Mouse (Mus musculus): ENCODE data around the gene Rflnb.

Rflnb gene

DNA sequence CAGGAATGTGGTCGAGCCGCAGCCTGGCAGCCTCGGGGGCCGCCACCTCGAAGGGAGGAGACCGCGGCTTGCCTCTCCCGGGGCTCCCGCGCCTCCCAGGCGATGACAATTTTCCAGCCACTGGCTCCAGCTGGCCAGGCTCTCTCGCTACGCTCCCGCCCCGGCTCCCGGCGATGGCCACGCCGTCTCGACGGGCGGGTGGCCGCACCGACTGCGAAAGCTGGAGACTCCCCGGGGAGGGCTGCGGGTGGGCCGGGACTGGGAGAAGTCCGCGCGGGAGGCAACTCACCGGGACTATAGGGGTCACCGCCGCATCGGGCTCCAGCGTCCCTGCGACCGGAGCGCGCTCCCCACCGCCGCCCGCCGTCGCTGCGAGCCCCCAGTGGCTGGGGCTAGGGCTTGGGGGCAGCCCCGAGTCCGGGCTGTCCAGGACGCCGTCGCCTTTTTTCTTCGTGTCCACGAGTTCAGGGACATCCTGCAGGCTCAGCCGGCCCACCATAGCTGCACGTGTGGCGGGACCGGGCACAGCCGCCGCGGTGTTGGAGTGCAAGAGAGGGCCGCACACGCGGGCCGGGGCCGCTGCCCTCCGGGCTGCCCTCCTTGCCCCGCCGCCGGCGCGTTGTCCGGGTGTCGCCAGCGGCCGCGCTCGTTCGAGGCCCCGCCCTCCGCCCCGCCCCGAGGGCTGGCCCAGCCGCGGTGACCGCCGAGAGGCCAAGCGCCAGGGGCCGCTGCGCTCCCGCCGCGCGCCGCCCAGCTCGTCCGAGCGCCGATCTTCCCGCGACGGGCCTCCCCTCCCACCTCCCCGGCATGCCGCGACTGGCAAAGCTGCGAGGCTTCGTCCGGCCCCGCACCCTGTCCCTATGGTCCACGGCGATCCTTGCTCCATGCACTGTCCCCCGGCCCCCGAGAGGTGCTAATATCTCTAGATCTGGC, at the start of gene Rflnb:
Gene Rflnb, minus strand, starts transcription at position 644 of the 933 bp plus-strand sequence.
- no peak for DNase-seq (ENCODE audit: low spot score)

- DNase-seq (ENCODE audit: low spot score) = no peak
Observed at GRCm38 (mm10) chr11:76077341-76077740, 49.8 kb upstream of the Rflnb start.

- no peak for DNase-seq (ENCODE audit: low spot score)
Observed at GRCm38 (mm10) chr11:76074296-76075093, 46.9 kb upstream of the Rflnb start.

DNA sequence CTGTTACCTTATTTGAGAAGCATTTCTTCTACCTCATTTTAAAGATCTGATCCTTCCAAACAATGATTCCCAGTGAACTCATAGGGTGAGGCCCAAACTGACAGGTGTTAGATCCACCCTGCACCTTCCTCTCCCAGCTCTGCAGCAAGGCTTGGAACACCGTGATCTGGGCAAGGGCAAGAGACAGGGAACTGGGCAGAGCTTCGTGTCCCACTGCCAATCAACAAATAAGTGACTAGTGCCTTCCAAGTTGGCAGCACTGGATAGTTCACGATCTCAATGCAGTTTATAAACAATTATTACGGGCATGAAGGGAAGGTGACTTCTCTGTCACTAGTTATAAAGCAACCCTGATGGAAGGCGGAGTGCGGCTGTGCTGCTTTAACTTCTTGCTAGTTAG, 42.2 kb upstream of the Rflnb start:
- DNase-seq (ENCODE audit: low spot score) = no peak

DNA sequence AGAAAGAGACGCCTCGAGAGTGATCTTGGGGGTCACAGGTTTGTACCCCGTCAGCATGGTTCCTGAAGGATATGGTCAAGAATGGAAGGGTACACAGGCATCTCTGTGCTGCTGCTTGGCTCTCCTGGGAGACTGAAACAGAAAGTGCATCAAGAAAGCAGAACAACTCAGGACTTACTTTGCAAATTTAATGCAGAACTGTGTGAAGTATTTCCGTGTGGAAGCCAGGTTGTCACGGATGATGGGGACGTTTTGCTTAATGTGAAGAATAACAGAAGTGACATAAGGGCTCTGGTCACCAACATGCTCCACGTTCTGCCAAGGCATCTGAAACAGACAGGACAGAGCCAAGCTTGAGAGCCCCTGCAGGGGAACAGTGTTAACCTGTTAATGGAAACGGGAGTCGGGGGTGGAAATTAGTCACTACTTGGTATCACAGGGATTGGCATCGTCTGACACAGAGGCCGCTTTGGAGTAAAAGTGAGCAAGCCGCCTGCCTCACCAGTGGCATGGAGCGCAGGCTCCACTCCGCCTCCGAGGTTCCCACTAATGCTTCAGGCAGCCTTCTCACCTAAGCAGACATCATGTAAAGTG, 39.1 kb upstream of the Rflnb start:
- no peak for DNase-seq (ENCODE audit: low spot score)

DNA sequence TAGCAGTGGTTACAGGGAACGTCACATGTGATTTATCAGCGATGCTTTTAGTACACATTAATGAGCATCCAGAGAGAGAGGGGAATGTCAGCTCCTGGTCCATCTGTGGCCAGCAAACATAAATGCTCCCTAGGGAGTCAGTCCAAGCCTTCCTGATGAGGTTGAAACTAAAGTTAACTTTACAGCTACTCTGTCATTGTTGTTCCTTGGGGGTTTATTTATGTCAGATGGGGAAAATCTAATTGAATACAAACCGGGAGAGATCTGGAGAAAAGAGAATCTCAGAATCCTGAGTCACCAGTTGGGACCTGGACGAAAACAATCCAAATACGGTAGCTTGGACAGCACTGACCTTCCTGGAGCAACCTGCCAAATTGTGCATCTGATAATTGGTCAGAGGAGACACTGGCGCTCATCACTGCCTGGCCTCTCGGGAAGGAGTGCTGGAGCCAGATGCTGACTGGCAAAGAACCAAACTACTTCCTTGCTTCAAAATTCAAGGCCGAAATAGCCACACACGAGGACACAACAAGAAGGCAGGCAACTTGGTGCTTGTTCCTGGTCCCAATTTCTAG, 38.0 kb upstream of the Rflnb start:
- DNase-seq (ENCODE audit: low spot score) = no peak

DNA sequence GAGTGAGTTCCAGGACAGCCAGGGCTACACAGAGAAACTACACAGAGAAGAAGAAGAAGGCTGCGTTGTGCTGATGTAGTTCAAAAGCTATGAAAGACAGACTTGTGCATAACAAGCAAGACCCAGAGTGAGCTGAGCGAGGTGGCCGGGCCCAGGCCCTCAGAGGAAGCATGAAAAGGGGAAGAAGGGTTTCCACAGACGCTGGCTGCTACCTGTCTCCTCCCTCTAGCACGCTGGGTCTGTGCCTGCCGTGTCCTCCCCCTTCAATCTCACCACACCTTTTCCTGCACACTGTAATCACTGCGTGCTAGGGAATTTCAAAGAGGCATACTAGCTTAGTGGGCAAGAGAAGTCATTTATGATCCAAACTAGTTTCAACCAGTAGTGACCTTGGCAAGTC, 36.8 kb upstream of the Rflnb start:
- DNase-seq (ENCODE audit: low spot score) = no peak

- no peak for DNase-seq (ENCODE audit: low spot score)
Observed at GRCm38 (mm10) chr11:76060906-76061305, 33.3 kb upstream of the Rflnb start.

GRCm38 (mm10) chr11:76059971-76060370, 32.4 kb upstream of the Rflnb start:
- DNase-seq (ENCODE audit: low spot score) = no peak

DNA sequence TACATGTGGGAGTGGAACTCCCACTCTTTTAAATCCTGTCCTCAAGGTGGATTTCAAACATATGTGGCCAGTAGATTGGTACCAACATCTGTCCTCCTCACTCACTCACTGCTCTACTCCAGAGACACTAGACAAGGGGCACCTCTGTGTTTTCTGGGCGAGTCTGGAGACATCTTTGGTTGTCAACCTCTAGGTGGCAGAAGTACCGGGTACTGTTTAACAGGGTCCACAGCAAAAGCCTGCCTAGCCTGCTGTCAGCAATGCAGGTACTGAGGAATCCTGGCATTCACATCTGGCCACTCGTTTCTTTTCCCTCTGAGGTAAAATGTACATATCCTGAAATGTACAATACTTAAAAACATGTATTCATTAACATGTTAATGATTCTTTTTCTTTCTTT, 28.9 kb upstream of the Rflnb start:
- DNase-seq (ENCODE audit: low spot score) = no peak

DNA sequence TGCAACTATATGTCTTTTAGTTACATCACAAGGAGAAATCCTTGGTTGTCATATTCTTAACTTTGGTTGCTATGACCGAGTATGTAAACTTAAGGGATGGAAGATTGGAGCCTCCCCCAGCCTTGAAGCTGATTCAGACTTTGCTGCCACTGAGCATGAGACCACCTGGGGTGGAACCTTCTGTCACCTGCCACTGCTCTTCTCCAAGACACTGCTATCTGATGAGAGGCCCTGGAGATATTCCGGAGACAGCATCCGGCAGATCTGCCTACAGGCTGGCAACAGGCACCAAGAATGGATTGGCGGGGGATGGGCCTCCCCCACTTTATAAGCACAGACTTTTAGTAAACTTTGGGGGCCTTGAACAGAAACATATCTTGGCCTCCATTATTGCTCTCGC, 24.9 kb upstream of the Rflnb start:
- no peak for DNase-seq (ENCODE audit: low spot score)

DNA sequence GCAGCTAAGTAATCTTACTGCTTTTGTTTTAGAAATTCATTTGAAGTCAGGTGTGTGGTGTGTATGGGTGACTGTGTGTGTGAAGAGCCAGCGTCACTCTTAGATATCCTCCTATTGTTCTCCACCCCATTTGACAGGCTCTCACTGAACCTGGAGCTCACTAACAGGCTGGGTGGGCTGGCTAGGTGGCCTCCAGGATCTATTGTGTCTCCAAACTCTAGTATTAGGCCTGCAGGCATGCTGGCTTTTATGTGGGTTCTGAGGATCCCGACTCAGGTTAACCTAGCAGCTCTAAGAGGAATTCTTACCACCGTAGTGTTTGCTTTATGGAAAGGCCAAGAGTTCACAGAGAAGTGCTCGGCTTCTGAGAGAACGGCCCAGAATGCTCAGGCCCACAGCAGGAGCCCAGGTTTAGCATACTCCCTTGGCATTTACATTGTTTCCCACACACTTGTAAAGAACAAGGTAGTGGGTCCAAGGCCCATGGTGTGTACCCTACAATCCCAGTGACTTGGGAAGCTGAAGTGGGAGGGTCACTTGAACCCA, 23.5 kb upstream of the Rflnb start:
- DNase-seq (ENCODE audit: low spot score) = no peak

GRCm38 (mm10) chr11:76050509-76050908, 22.9 kb upstream of the Rflnb start:
- no peak for DNase-seq (ENCODE audit: low spot score)

- no peak for DNase-seq (ENCODE audit: low spot score)
Observed at GRCm38 (mm10) chr11:76045367-76045766, 17.8 kb upstream of the Rflnb start.

GRCm38 (mm10) chr11:76044468-76044867, 16.9 kb upstream of the Rflnb start:
- no peak for DNase-seq (ENCODE audit: low spot score)

GRCm38 (mm10) chr11:76042882-76043281, 15.3 kb upstream of the Rflnb start:
- DNase-seq (ENCODE audit: low spot score) = peak; percentile 64

DNA sequence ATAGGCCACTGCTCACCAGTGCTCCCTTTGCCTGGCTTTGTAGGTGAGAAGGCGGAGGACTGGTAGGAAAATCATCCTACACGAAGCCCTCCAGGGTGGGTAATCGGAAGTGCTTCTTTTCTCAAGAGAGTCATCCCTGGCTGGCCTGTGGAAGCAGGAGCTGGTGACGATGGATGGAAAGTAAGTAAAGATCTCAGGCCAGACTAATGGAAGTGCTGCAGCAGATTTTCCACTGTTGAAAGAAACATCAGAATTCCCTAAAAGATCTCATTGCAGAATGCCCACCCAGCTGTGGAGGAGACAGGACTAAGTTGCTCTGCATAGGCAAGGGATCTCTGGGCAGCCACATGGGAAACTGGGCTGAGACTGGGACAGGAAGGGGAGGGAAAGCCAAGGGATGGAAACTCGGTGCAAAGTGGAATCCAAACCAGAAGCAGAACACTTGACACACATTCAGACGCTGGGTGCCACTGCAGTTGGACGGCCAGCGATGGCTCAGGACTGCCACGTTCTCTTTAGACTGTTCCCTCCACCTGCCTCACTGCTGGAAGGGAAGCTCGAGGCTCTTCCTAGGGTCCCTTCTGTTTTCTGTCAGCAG, 14.6 kb upstream of the Rflnb start:
- no peak for DNase-seq (ENCODE audit: low spot score)

GRCm38 (mm10) chr11:76040761-76041376, 13.3 kb upstream of the Rflnb start:
- DNase-seq (ENCODE audit: low spot score) = no peak

DNA sequence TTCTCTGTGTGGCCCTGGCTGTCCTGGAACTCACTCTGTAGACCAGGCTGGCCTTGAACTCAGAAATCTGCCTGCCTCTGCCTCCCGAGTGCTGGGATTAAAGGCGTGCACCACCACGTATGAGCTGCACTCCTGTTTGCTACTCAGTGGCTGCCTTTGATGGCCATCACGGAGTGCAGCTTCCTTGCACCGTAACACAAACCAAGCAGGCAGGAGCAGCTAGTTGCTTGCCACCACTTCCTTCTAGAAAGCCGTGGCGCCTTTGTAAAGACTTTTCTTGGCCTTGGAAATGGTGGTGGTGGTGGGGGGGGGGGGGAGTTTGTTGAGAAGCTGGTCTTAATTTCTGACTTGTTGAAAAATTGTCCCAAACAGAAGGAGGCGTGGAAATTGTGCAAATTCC, 12.5 kb upstream of the Rflnb start:
- DNase-seq (ENCODE audit: low spot score) = no peak

GRCm38 (mm10) chr11:76039271-76040053, 11.9 kb upstream of the Rflnb start:
- DNase-seq (ENCODE audit: low spot score) = no peak

All from left cerebral cortex, adult 11 months (tissue).